Mouse (Mus musculus) kidney, adult 9 months (tissue): ENCODE results near the gene Atp2b2.

Experiments used
- DNase-seq: peaks from one replicate; pipeline ENCODE4 v3.0.0; 2022

The Atp2b2 gene

DNA sequence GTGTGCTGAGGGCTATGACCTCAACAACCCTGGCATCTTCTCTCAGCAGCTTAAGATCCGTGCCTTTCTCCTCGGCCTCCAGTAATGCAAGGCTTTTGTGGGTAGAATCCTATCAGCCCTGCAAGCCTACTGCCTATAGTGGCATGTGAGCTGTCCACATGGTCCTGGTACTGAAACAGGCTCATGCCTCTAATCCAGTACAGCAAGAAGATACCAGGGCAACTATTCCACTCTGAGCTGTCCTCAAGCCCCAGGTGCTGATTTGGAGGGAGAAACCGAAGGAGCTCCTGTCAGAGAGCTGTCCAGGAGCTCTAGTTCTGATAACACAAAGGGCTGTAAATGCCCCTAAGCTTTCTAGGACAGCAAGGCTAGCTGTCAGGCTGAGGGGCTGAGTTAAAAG lies 190.1 kb downstream of the Atp2b2 start:
- DNase-seq: peak; percentile 70

DNA sequence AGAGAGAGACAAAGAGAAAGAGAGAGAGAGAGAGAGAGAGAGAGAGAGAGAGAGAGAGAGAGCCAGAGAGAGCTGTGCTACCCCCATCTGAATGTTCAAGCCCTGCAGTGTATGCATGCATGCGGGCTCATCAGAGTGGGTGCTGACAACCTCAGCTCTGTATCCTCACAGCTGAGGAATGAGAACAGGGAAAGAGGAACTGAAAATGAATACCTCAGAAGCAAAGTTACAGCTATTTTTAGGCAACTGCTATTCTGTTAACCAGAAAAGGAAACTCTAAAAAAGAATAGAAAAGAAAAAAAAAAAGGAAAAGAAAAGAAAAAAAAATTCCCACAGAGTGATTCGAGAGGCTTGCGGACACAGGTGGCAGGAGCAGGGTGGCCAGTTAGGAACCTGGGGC lies 192.6 kb downstream of the Atp2b2 start:
- no peak for DNase-seq

DNA sequence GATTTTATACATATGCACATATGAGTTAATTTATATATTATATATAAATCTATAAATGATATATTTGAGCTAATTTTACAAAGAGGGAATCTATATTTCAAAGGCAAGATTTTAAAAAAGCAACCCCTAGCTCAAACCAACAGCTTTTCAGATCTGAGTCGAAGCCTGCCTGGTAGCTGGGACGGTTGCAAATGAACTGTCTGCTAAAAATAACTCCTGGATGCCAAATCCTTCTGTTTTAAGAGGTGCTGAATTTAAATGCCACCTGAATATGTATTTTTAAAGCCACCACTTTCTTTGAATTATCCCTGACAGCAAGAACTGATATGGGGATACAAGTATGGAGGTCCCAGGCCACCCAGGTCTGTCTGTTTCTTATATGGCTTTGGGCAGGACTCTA lies 193.8 kb downstream of the Atp2b2 start:
- DNase-seq: no peak

DNA sequence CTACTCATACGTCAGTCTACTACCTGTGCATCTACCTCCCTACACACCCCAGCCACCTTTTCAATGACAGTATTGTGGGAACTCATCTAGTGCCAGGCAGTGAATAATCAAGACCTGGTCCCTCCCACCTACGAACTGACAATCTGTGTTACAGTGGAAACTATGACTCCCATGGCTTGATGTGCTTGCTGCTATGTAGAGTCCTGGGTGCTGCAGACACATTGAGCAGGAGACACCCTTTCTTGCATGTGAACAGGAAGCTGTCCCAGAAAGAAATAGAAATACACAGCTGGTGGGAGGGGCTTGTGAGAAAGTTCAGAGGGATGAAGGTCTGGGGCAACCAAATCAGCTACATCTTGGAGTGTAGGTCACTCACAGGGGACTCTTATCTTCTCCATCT lies 195.3 kb downstream of the Atp2b2 start:
- DNase-seq: no peak

DNA sequence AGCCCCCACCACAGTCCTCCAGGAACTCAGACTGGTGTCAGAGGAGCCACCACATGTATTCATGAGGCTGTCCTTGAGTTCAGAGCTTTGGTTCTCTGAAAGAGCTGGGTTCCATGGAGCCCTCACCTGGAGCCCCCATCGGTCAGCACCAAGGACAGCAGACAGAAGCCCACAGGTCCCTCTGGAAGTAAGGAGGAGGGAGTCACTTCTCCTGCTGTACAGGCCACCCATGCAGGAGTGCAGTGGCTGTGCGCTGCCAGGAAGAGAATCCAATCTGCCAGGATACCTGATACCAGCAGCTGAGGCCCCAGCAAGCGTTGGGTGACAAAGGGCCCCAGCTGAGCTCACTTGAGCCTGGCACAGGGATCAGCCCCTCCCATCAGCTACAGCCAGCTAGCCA lies 199.2 kb downstream of the Atp2b2 start:
- no peak for DNase-seq

DNA sequence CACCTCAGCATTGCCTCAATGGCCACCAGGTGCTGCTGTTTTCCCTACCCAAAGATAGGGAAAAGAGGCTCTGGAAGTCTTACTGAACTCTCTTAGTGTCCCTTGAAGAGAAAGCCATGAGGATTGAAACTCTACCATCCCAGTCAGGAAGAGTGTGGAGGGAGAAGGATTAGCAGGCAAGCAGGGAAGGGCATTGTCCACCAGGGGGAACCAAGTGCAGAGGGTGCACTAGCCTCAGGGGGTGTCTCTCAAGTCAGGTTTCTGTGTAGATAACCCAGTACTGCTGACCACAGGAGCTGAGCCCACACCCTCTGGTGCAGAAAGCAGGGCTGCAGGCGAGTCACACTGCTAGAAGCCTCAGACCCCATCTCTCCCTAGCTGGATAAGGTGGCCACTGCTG lies 203.9 kb downstream of the Atp2b2 start:
- no peak for DNase-seq

DNA sequence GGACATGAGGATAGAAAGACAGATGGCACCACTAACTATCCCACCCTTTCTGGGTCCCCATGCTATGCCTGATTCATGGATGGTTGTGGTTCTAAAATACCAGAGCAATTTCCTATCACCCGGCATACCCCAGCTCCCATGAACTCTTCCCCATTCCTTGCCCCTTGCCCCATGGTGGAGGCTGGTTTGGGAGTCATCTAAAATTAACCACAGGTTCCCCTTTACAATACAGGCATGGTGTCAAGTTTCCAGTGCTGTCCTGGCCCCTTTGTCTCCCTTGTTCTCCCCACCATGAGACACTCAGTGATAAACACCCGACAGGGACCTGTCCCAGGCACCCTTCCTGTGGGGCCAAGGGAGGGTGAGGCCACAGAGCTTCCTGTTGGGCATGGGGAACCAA lies 204.7 kb downstream of the Atp2b2 start:
- DNase-seq: no peak

DNA sequence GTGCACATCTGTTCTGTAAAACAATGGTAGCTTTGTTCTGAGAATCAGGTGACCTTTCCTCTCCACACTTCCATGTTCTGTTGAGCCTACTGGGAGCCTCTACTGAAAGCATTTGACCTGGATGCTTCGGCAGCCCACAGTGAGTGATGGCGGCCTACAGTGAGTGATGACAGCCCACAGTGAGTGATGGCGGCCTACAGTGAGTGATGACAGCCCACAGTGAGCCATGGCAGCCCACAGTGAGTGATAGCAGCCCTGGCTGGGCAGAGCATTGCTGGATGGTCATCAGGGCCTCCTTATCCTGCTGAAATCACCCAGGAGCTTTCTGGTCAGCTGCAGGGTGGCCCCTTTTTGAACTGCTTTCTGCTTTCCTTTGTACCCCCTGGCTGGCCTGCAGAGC lies 205.9 kb downstream of the Atp2b2 start:
- no peak for DNase-seq

DNA sequence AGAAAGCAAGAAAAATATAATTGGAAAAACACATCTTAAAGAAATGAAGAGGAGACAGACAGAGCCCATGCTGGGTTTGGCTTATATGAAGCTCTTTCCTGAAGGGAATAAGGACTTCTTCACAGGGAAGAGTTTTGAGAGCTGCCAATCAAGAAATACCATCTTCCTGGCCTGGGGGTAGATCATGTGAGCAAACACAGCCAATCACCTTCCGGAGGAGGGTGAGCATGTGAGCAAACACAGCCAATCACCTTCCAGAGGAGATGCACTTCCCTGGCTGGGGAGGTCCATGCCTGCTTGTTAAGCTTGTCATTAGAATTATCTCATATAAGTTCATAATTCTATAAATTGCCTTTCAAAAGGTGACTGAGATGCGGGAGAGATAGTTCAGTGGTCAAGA lies 211.9 kb downstream of the Atp2b2 start:
- no peak for DNase-seq

DNA sequence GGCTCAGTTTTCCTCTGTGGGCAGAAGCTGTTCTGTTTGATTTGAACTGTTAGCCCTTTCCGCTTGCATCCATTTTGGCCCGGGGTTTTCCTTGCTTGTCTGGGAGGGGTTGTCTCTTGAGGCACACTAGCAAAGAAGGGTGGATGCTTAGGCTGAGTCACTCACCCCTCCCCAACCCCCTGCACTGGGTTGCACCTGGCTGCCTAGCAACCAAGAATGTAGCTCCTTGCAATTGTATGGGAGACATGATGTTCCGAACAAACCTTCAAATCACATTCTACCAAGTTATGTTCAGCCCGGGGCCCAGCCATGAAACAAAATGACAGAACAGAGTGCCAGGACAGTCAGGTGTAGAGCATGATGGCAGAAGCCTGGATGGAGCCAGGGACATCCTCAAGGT lies 215.1 kb downstream of the Atp2b2 start:
- no peak for DNase-seq

DNA sequence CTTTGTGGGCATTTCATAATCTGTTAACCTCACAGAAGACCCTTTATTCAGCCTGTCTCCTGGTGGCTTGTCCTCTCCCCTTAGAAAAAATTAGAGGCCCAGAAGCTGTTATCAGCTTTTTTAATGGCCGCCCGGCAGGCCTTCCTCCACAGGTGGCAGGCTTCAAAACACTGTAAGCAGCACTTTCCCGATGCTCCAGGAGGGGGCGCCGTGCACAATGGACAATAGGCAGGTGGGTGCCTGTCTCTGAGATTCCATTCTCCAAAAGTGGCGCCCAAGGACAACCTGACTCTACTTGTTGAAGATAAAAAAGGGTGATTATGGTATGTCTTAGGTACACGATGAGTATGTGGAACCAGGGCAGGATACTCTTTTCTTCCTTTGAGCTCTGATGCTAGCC lies 220.0 kb downstream of the Atp2b2 start:
- DNase-seq: peak; percentile 46

DNA sequence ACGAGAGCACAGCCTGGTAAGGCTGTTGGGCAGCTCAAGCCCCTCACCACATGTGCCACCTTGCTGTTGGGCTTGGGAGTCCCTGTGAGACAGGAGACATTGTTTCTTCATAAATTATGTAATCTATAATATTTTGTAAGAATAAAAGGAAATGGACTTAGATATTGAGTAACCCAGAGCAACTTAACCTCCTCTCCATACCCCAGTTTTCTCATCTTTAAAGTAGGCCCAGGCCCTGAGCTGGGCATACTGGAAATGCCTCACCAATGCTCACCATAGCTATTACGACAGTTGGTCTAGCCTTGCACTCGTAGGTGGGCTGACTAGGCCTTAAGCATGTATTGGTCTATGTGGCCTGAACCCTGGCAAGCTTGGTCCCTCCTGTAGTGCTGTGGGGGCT lies 225.7 kb downstream of the Atp2b2 start:
- DNase-seq: no peak

DNA sequence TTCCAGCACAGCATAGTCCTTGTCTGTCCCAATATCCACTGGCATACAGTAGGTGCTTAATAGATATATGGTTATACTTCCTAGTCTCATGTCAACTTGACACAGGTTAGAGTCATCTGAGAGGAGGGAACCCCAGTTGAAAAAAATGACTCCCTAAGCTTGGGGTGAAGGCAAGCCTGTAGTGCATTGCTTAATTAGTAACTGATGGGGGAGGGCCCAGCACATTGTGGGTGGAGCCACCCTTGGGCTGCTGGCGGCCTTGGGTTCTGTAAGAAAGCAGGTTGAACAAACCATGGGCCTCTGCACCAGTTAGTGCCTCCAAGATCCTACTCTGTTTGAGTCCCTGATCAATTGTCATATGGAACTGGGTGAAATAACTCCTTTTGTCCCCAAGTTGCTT lies 231.0 kb downstream of the Atp2b2 start:
- DNase-seq: no peak

DNA sequence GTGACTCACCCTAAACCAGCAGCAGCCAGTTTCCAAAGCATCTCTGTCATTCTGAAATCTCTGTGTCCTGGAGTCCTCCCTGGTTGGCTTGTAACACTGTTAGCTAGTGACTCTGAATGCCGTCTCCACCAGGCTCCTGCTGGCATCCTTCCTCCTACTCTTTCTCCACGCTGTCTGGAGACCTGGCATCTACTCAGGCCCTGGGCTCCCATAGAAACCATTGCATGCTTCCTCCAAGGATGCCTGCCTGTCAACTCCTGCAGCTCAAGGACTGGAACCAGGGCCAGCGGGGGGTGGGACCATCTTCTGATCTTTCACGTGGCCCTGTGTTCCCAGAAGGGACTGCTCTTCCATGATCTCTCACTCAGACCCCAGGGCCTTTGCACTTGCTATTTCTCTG lies 231.7 kb downstream of the Atp2b2 start:
- no peak for DNase-seq

DNA sequence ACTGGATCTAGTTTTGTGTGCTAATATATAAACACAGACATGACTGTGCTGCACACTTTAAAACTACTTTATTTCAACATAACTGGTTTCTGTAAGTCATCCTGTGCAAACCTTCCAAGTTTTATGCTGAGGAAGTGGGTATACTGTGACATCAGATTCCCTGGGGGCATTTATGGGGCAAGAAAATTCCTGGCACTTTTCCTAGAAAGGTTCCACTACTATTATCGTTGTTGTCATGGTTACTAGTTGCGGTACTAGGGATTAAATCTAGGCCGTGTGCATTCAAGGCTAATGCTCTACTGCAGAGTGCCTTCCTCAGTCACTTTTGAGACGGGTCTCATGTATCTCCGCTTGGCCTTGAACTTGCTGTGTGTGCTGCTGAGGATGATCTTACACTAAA lies 236.2 kb downstream of the Atp2b2 start:
- no peak for DNase-seq

DNA sequence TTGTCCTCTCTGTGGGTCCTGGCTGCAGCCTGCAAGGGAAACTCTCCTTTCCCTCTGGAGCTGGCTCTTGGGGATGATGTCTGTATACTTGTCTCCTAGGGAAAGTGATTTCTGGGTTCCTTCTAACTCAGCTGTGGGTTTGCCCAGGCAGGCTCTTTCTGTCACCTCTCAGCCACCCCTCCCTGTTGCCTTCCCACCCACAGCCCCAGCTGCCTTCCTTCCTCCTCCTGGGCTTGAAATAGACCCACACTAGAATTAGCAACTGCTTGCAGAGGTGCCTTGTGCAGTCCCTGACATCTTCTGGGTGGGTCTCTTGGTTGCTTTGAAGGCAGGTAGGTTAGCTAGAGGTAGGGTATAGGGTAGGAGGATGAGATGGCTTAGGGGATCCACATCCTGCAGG lies 241.2 kb downstream of the Atp2b2 start:
- DNase-seq: no peak

DNA sequence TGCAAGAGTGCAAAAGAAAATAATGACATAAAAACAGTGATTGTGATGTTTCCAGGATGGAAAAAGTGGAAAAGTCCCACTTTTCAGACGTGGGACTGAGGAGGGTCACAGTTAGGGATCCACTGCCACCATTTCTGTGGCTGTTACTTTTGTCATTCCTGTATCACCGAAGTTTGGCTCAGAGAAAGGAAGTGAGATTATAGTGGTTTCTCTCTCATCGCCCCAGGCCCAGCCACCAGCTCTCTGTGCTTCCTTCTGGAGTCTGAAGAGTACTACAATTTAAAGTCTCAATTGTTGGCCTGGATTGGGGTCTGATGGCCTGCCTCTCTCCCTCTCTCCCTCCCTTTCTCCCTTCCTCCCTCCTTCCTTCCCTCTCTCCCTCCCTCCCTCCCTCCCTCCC lies 242.5 kb downstream of the Atp2b2 start:
- DNase-seq: no peak

DNA sequence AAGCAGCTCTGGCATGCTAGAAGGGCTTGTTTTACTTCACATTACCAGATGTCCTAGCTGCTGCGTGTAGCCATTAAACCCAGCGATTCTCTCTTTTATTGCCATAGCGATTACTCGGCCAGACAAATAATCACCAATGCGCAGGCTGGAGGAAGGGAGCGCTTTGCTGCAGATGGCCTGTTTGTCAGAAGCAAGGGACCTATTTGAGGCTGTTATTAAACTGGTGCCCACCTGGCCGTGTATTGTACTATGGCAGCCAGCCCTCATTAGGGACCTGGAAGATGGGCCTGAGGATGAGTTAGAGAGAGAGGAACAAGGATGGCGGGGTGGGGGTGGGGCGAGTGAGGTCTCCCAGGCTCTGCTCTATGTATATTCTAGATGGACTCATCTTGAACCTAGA lies 243.1 kb downstream of the Atp2b2 start:
- DNase-seq: no peak

DNA sequence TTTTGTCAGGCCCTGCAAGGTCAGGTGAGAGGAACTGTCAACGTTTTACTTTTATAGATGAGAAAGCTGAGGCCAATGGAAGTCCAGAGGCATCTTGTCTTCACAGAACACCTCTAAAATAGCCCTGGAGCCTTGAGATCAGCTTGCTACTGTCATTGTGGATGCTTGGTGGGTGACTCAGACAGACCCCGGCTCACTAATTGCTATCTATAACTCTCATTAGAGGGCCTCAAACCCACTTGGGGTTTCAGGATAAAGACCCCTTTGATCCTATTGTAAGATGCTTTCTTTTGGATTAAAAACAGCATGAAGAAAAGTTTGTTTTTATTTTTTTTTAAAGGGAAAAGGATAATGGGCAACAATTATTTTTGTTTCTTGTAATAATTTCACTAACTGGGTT lies 243.5 kb downstream of the Atp2b2 start:
- DNase-seq: no peak

DNA sequence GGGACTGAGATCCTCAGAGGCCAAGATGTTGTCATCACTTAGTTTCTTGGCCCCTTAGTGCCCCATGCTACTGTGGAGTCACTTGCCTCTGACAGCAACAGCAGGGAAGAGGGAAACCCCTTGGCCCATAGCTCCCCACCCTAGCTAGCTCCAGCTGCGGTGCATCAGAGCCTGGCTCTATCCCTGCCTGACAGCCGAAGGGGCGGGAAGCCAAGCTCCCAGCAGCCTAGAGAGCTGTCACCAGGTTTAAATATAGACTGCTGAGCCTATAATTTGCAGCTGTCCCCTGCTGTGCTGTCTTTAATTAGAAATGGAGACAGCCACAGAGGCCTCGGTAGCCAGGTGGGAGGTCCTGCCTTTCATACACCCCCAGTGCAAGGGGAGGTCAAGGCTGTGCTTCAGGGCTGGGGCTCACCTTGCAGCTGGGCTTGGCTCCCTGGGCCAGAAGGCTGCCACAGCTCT lies 247.1 kb downstream of the Atp2b2 start:
- DNase-seq: peak; percentile 17

DNA sequence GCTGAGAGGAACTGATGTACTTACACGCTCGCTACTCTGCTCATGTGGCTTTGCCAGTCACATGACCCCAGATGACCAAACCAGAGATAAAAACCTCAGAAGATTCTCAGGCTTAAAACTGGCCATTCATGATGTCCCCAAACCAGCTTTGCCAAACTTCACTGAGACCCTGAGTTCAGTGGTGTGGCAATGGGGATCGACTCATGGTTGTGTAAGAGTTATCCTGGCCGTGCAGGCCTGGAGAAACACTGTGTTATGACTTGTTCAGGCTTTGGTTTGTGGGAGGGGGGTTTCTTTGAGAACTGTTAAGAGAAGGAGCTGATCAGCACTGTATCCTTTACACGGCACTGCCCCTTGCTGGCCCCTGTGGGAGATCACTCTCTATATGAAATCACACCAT lies 250.0 kb downstream of the Atp2b2 start:
- no peak for DNase-seq

DNA sequence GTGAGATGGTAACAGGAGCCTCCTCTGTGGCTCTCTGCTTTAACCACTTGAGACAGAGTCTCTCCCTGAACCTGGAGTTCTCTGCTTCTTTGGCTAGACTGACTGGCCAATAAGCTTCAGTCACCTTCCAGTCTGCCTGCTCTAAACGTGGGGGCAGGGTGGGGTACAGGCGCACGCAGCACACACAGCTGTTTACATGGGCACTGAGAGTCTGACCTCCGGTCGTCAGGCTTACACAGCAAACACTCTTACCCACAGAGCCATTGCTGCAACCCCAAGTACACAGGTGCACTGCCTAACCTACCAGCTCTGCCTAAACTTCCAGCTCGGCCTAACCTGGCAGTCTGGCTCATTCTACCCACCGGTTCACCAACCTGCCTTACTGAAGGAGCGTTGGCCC lies 251.4 kb downstream of the Atp2b2 start:
- no peak for DNase-seq

DNA sequence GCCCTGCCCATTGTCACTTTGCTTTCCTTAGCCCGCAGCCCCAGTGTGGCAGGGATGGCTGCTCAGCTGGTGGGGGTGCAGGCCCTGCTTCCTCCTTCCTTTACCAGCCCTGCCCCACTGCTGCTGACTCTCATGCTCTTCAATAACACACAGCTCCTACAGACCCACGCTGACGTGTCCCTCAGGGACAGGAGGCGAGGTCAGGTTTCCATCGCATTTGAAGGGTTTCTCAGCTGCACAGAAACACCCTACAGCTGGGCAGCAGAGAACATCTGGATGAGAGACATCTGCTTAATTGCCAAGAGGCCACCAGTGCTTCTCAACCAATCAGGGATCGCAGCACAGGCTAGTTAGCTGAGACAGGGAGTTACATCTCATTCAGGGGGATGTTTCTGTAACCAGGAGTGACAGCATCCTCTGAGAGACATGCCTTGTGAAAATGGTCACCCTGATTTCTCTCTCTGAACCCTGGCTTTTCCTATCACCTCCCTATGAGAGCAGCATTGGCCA lies 254.9 kb downstream of the Atp2b2 start:
- no peak for DNase-seq

DNA sequence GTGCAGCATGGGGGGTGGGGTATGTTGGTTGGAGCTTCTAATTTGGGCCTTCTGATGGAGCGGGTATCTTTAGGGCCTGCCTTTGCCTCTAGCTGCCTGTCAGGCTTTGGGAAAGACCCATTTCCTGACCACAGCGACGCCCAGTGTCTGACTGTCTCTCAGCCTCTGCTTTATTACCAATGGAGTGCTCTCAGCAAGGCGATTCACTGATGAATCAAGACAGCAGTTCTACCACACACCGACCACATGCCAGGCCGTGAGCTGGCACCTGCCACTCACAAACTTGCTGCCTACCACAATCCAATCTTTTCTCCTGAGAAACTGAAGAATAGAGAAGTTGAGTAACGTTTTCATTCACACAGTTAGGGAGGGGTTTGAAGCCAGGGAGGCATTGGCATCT lies 256.8 kb downstream of the Atp2b2 start:
- no peak for DNase-seq

DNA sequence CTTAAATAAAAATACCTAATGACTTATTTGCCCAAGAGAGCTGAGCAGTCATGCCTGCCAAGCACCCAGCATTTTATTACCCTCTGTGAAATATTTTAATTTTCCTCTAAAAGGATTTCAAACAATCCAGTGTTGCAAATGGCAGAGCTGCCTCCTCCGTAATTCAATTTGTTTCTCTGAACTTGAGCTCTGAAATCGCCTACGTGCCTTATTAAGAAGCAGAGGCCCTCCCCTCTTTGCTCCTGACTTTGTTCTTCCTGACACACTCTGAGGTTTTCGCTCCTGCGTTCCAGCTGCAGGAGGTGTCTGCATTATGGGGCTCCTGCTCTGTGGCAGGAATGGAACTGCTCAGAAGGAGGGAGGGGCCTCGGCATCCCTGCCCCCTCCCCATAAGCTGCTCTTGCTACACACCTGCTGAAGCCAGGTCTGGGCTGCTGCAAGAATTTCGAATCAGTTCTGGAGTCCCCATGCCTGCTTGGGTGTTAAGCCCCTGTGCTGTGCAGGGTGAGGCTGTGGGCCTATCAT lies 264.1 kb downstream of the Atp2b2 start:
- DNase-seq: no peak

DNA sequence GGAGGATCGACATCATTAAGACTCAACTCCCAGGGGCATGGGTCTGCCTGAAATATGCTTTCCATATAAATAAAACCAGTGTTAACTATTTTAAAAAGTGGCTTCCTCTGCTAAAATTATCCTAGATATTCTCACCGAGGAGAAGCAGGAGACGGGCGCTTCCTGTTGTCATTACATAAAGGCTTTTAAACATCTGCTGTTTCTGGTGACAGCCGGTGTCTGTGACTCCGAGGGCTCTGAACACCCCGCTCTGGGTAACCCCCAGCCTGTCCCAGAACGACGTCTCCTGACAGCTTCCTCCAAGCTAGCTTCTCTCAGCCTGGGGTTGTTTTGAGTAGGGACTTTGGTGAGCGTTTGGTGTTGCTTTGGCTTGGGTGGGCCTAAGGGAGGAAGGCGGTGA lies 273.6 kb downstream of the Atp2b2 start:
- no peak for DNase-seq
